Mouse (Mus musculus) liver, embryonic 16.5 days (tissue): Measurements from ENCODE around the gene Nucks1. TPM values are rescaled to one million over a fixed set of nuclear protein-coding genes. Genes with fewer than 3 reads are reported as not detected.

Experiments used
- ATAC-seq: fragments of 200-750 bp; cut with Nextera tagmentation; 2 replicates; pipeline ENCODE4 v1.8.0; 2017; ENCODE audit warnings: low read depth, mild to moderate bottlenecking, moderate number of reproducible peaks, moderate library complexity
- H3K27ac ChIP-seq: fragments of 300-500 bp; sonication (generic); 2 replicates; pipeline ENCODE4 v1.5.1; 2014; ENCODE audit warnings: mild to moderate bottlenecking, low read length
- H3K27me3 ChIP-seq: fragments of 300-500 bp; sonication (generic); 2 replicates; pipeline ENCODE4 v1.6.1; 2014; ENCODE audit warnings: low read depth, low read length, mixed read lengths; ENCODE audit not compliant: control insufficient read depth, insufficient read depth
- H3K36me3 ChIP-seq: fragments of 300-500 bp; sonication (generic); 2 replicates; pipeline ENCODE4 v1.6.1; 2014; ENCODE audit warnings: mild to moderate bottlenecking; ENCODE audit not compliant: control insufficient read depth, insufficient read depth
- H3K4me1 ChIP-seq: fragments of 300-500 bp; sonication (generic); 2 replicates; pipeline ENCODE4 v1.6.1; 2014; ENCODE audit warnings: low read depth, low read length, mixed read lengths; ENCODE audit not compliant: control insufficient read depth
- H3K4me2 ChIP-seq: fragments of 300-500 bp; sonication (generic); 2 replicates; pipeline ENCODE4 v1.6.1; 2014; ENCODE audit warnings: low read depth, low read length, mixed read lengths
- H3K4me3 ChIP-seq: fragments of 300-500 bp; sonication (generic); 2 replicates; pipeline ENCODE4 v1.5.1; 2014; ENCODE audit warnings: low read depth, mild to moderate bottlenecking, low read length
- H3K9ac ChIP-seq: fragments of 300-500 bp; sonication (generic); 2 replicates; pipeline ENCODE4 v1.6.1; 2014; ENCODE audit warnings: low read depth, low read length
- H3K9me3 ChIP-seq: fragments of 300-500 bp; sonication (generic); replicated peaks from 2 replicates; pipeline ENCODE4 v1.6.1; 2016; ENCODE audit warnings: low read length; ENCODE audit not compliant: control insufficient read depth
- WGBS: fragments of 180-500 bp; shearing (Covaris S2); extraction: QIAGEN DNeasy Blood & Tissue Kit; methylation state at CpG from one replicate; pipeline ENCODE4 v1.1.7; 2014; ENCODE audit not compliant: insufficient replicate concordance; 5-methylcytosine and 5-hydroxymethylcytosine counted together
- polyA plus RNA-seq: library from polyadenylated mRNA; unstranded; fragments of >200 nt; fragmentation: Nextera tagmentation; extraction: Ambion mirVana; gene quantifications from 2 replicates; pipeline ENCODE4 v1.2.1, GENCODE M21; 2015

Gene Nucks1
- polyA plus RNA-seq, 1 experiment from 2014 or later, result 25.1 TPM

GRCm38 (mm10) chr1:131940711-131941244 is 30.4 kb downstream of the Nucks1 start:
- no peak overlapping the region for H3K4me2 ChIP-seq

GRCm38 (mm10) chr1:131941501-131941900 is 31.2 kb downstream of the Nucks1 start:
- Histone ChIP-seq H3K9ac (no peak overlapping the region), H3K36me3 (peaks cover 7% of the 10 kb centered on the region), H3K27ac (no peak overlapping the region), H3K4me1 (peaks cover 7% of the 10 kb centered on the region), H3K4me2 (no peak overlapping the region), H3K4me3 (no peak overlapping the region), H3K9me3 (no peaks in the 10 kb centered on the region), H3K27me3 (no peaks in the 10 kb centered on the region)
- no peak for ATAC-seq
- WGBS, result 88% methylated on average over 1 of the region's 1 CpGs

More at GRCm38 (mm10) chr1:131940711-131941244, 30.4 kb downstream of the Nucks1 start:
- Histone ChIP-seq H3K27ac (no peak overlapping the region), H3K4me1 (peaks cover 4% of the 10 kb centered on the region), H3K4me3 (no peak overlapping the region), H3K9me3 (no peaks in the 10 kb centered on the region), H3K9ac (no peak overlapping the region), H3K36me3 (peaks cover 7% of the 10 kb centered on the region), H3K27me3 (no peaks in the 10 kb centered on the region)
- WGBS, result 61% methylated on average over 2 of the region's 2 CpGs
- no peak for ATAC-seq

- H3K27me3 ChIP-seq, result no peaks in the 10 kb centered on the region
- ATAC-seq, result peak; percentile 37
- no peak overlapping the region for H3K9ac ChIP-seq
- peaks cover 7% of the 10 kb centered on the region for H3K4me1 ChIP-seq
- no peaks in the 10 kb centered on the region for H3K9me3 ChIP-seq
- H3K27ac ChIP-seq, result no peak overlapping the region
- no peak overlapping the region for H3K4me2 ChIP-seq
- no peaks in the 10 kb centered on the region for H3K36me3 ChIP-seq
- no peak overlapping the region for H3K4me3 ChIP-seq
- 22% methylated on average over 16 of the region's 16 CpGs for WGBS
Observed at GRCm38 (mm10) chr1:131942621-131943590, 32.6 kb downstream of the Nucks1 start.

GRCm38 (mm10) chr1:131945674-131946440 is 35.5 kb downstream of the Nucks1 start:
- Histone ChIP-seq H3K36me3 (no peaks in the 10 kb centered on the region), H3K9me3 (no peaks in the 10 kb centered on the region), H3K9ac (no peak overlapping the region), H3K27ac (no peak overlapping the region), H3K4me2 (no peak overlapping the region), H3K4me1 (peaks cover 7% of the 10 kb centered on the region), H3K4me3 (no peak overlapping the region), H3K27me3 (no peaks in the 10 kb centered on the region)
- 23% methylated on average over 10 of the region's 10 CpGs for WGBS
- no peak for ATAC-seq

- Histone ChIP-seq H3K27me3 (no peaks in the 10 kb centered on the region), H3K36me3 (no peaks in the 10 kb centered on the region), H3K9me3 (no peaks in the 10 kb centered on the region), H3K27ac (no peak overlapping the region), H3K9ac (no peak overlapping the region), H3K4me2 (no peak overlapping the region), H3K4me3 (no peak overlapping the region), H3K4me1 (peaks cover 7% of the 10 kb centered on the region)
- 62% methylated on average over 11 of the region's 11 CpGs for WGBS
- no peak for ATAC-seq
Observed at GRCm38 (mm10) chr1:131946462-131947215, 36.3 kb downstream of the Nucks1 start.

GRCm38 (mm10) chr1:131947997-131948525 is 37.7 kb downstream of the Nucks1 start:
- Histone ChIP-seq H3K27ac (no peak overlapping the region), H3K4me2 (no peak overlapping the region), H3K9me3 (no peaks in the 10 kb centered on the region), H3K4me3 (no peak overlapping the region), H3K27me3 (no peaks in the 10 kb centered on the region), H3K4me1 (peaks cover 3% of the 10 kb centered on the region), H3K36me3 (no peaks in the 10 kb centered on the region), H3K9ac (no peak overlapping the region)
- WGBS, result 53% methylated on average over 1 of the region's 1 CpGs
- no peak for ATAC-seq

GRCm38 (mm10) chr1:131954242-131954865 is 44.0 kb downstream of the Nucks1 start:
- no peak for ATAC-seq
- H3K4me2 ChIP-seq, result no peak overlapping the region
- no peaks in the 10 kb centered on the region for H3K4me1 ChIP-seq
- H3K9ac ChIP-seq, result no peak overlapping the region
- no peaks in the 10 kb centered on the region for H3K9me3 ChIP-seq
- whole genome bisulfite sequencing, result 42% methylated on average over 12 of the region's 12 CpGs
- H3K4me3 ChIP-seq, result no peak overlapping the region
- no peaks in the 10 kb centered on the region for H3K36me3 ChIP-seq
- no peaks in the 10 kb centered on the region for H3K27me3 ChIP-seq
- H3K27ac ChIP-seq, result no peak overlapping the region
